Mouse (Mus musculus) neural tube, embryonic 14.5 days (tissue): Measurements from ENCODE around the gene Hoxb6. TPM values are rescaled to one million over a fixed set of nuclear protein-coding genes. Genes with fewer than 3 reads are reported as not detected.

Experiments
- ATAC-seq: fragments of 200-750 bp; cut with Nextera tagmentation; 2 replicates; pipeline ENCODE4 v1.8.0; 2017; ENCODE audit warnings: low read depth, mild to moderate bottlenecking, moderate TSS enrichment, moderate library complexity
- H3K27ac ChIP-seq: fragments of 300-500 bp; sonication (generic); 2 replicates; pipeline ENCODE4 v1.5.1; 2014; ENCODE audit warnings: low read depth, mild to moderate bottlenecking, control low read depth, low read length, moderate library complexity, mixed read lengths
- H3K27me3 ChIP-seq: fragments of 300-500 bp; sonication (generic); 2 replicates; pipeline ENCODE4 v1.6.1; 2014; ENCODE audit warnings: low read length; ENCODE audit not compliant: control insufficient read depth, insufficient read depth
- H3K36me3 ChIP-seq: fragments of 300-500 bp; sonication (generic); 2 replicates; pipeline ENCODE4 v1.6.1; 2014; ENCODE audit warnings: low read length, mixed read lengths; ENCODE audit not compliant: control insufficient read depth, insufficient read depth
- H3K4me1 ChIP-seq: fragments of 300-500 bp; sonication (generic); 2 replicates; pipeline ENCODE4 v1.6.1; 2014; ENCODE audit warnings: low read length; ENCODE audit not compliant: control insufficient read depth, insufficient read depth
- H3K4me2 ChIP-seq: fragments of 300-500 bp; sonication (generic); 2 replicates; pipeline ENCODE4 v1.6.1; 2014; ENCODE audit warnings: mild to moderate bottlenecking, low read depth, low read length, control low read depth
- H3K4me3 ChIP-seq: fragments of 300-500 bp; sonication (generic); 2 replicates; pipeline ENCODE4 v1.5.1; 2014; ENCODE audit warnings: low read depth, low read length, control low read depth, mixed read lengths
- H3K9ac ChIP-seq: fragments of 300-500 bp; sonication (generic); replicated peaks from 2 replicates; pipeline ENCODE4 v1.6.1; 2014; ENCODE audit warnings: low read depth, mild to moderate bottlenecking, control low read depth, low read length, mixed read lengths
- H3K9me3 ChIP-seq: fragments of 300-500 bp; sonication (generic); 2 replicates; pipeline ENCODE4 v1.6.1; 2016; ENCODE audit warnings: low read length; ENCODE audit not compliant: control insufficient read depth
- WGBS: fragments of 180-500 bp; shearing (Covaris S2); extraction: QIAGEN DNeasy Blood & Tissue Kit; methylation state at CpG from one replicate; pipeline ENCODE4 v1.1.7; 2014; 5-methylcytosine and 5-hydroxymethylcytosine counted together
- polyA plus RNA-seq: library from polyadenylated mRNA; unstranded; fragments of >200 nt; fragmentation: Nextera tagmentation; extraction: Ambion mirVana; gene quantifications from 2 replicates; pipeline ENCODE4 v1.2.1, GENCODE M21; 2014

Hoxb6 gene
- polyA plus RNA-seq, 1 experiment from 2014 or later = 138 TPM

- Histone ChIP-seq H3K4me2 (peak overlapping the region; percentile 100), H3K36me3 (peaks cover 17% of the 10 kb centered on the region), H3K4me3 (peak overlapping the region; percentile 95), H3K4me1 (peaks cover 38% of the 10 kb centered on the region), H3K27me3 (no peaks in the 10 kb centered on the region), H3K9ac (peak overlapping the region; percentile 100), H3K9me3 (no peaks in the 10 kb centered on the region), H3K27ac (peak overlapping the region; percentile 100)
- ATAC-seq = no peak
- 7% methylated on average over 3 of the region's 3 CpGs for WGBS
Measured at GRCm38 (mm10) chr11:96297428-96297827, 5.2 kb downstream of the Hoxb6 start.

GRCm38 (mm10) chr11:96297968-96298635 lies 5.8 kb downstream of the Hoxb6 start:
- under 1% methylated on average over 11 of the region's 11 CpGs for WGBS
- Histone ChIP-seq H3K36me3 (peaks cover 17% of the 10 kb centered on the region), H3K9me3 (no peaks in the 10 kb centered on the region), H3K27me3 (no peaks in the 10 kb centered on the region), H3K9ac (peak overlapping the region; percentile 100), H3K27ac (peak overlapping the region; percentile 100), H3K4me1 (peaks cover 38% of the 10 kb centered on the region), H3K4me2 (peak overlapping the region; percentile 100), H3K4me3 (peak overlapping the region; percentile 95)
- ATAC-seq = no peak

- Histone ChIP-seq H3K9ac (peak overlapping the region; percentile 100), H3K36me3 (peaks cover 24% of the 10 kb centered on the region), H3K4me1 (peaks cover 42% of the 10 kb centered on the region), H3K9me3 (no peaks in the 10 kb centered on the region), H3K27me3 (no peaks in the 10 kb centered on the region), H3K4me3 (peak overlapping the region; percentile 95), H3K27ac (peak overlapping the region; percentile 100), H3K4me2 (peak overlapping the region; percentile 100)
- under 1% methylated on average over 66 of the region's 66 CpGs for WGBS
- ATAC-seq = peak; percentile 61
Measured at GRCm38 (mm10) chr11:96298895-96299667, 6.8 kb downstream of the Hoxb6 start.

- H3K4me1 ChIP-seq = peaks cover 42% of the 10 kb centered on the region
- ATAC-seq = no peak
- H3K27ac ChIP-seq = peak overlapping the region; percentile 100
- H3K4me2 ChIP-seq = peak overlapping the region; percentile 100
- H3K9me3 ChIP-seq = no peaks in the 10 kb centered on the region
- H3K36me3 ChIP-seq = peaks cover 28% of the 10 kb centered on the region
- H3K9ac ChIP-seq = peak overlapping the region; percentile 100
- H3K27me3 ChIP-seq = no peaks in the 10 kb centered on the region
- 3% methylated on average over 9 of the region's 9 CpGs for WGBS
- H3K4me3 ChIP-seq = peak overlapping the region; percentile 95
Measured at GRCm38 (mm10) chr11:96299781-96300180, 7.5 kb downstream of the Hoxb6 start.

- Histone ChIP-seq H3K9me3 (no peaks in the 10 kb centered on the region), H3K4me2 (peak overlapping the region; percentile 100), H3K27me3 (no peaks in the 10 kb centered on the region), H3K4me1 (peaks cover 48% of the 10 kb centered on the region), H3K9ac (peak overlapping the region; percentile 100), H3K36me3 (peaks cover 33% of the 10 kb centered on the region), H3K27ac (peak overlapping the region; percentile 100), H3K4me3 (peak overlapping the region; percentile 95)
- ATAC-seq = no peak
- 2% methylated on average over 35 of the region's 35 CpGs for WGBS
Measured at GRCm38 (mm10) chr11:96300354-96301063, 8.2 kb downstream of the Hoxb6 start.

GRCm38 (mm10) chr11:96301064-96301431 lies 8.8 kb downstream of the Hoxb6 start:
- no peaks in the 10 kb centered on the region for H3K27me3 ChIP-seq
- H3K9ac ChIP-seq = peak overlapping the region; percentile 100
- peaks cover 51% of the 10 kb centered on the region for H3K4me1 ChIP-seq
- peak overlapping the region; percentile 100 for H3K4me2 ChIP-seq
- WGBS = 0% methylated on average over 9 of the region's 10 CpGs
- no peak for ATAC-seq
- no peaks in the 10 kb centered on the region for H3K9me3 ChIP-seq
- H3K4me3 ChIP-seq = peak overlapping the region; percentile 95
- peaks cover 37% of the 10 kb centered on the region for H3K36me3 ChIP-seq
- peak overlapping the region; percentile 100 for H3K27ac ChIP-seq

- Histone ChIP-seq H3K36me3 (peaks cover 39% of the 10 kb centered on the region), H3K27me3 (no peaks in the 10 kb centered on the region), H3K9me3 (no peaks in the 10 kb centered on the region), H3K4me3 (peak overlapping the region; percentile 95), H3K27ac (peak overlapping the region; percentile 100), H3K4me2 (peak overlapping the region; percentile 100), H3K4me1 (peaks cover 53% of the 10 kb centered on the region), H3K9ac (peak overlapping the region; percentile 100)
- no peak for ATAC-seq
- WGBS = 3% methylated on average over 15 of the region's 15 CpGs
Measured at GRCm38 (mm10) chr11:96301837-96302236, 9.6 kb downstream of the Hoxb6 start.

GRCm38 (mm10) chr11:96302381-96303150 lies 10.3 kb downstream of the Hoxb6 start:
- H3K4me1 ChIP-seq = peaks cover 49% of the 10 kb centered on the region
- H3K9ac ChIP-seq = peak overlapping the region; percentile 100
- H3K27ac ChIP-seq = peak overlapping the region; percentile 100
- ATAC-seq = no peak
- peak overlapping the region; percentile 95 for H3K4me3 ChIP-seq
- H3K9me3 ChIP-seq = no peaks in the 10 kb centered on the region
- H3K27me3 ChIP-seq = no peaks in the 10 kb centered on the region
- H3K4me2 ChIP-seq = peak overlapping the region; percentile 100
- H3K36me3 ChIP-seq = peaks cover 39% of the 10 kb centered on the region
- WGBS = 4% methylated on average over 23 of the region's 23 CpGs
